In genomic region chr1:77964656-77965335, GRCm38 (mm10) we compare ENCODE assay signal across 14 mouse cellular contexts.
DNase-seq lines count a peak whose midpoint lies in the region; ATAC-seq and TF ChIP-seq lines count a peak whose summit lies in the region.
"Had no signal": no experiment of that assay in that cellular context is flagged by ENCODE, and none has a peak within 500 bp of the region (broad histone marks: within the 10 kb centered on the region; RNA-seq: fewer than 3 reads in every experiment).

No protein-coding gene starts in this region.

- no peak for TF ChIP-seq CTCF in liver, postnatal 0 days (IDR thresholded peaks at IDR 0.05; ENCODE audit: low read depth)

- 59% methylated on average over 3 of the region's 3 CpGs for WGBS in forebrain, embryonic 14.5 days
- 59% methylated on average over 3 of the region's 3 CpGs for WGBS in forebrain, embryonic 10.5 days
- WGBS in liver, postnatal 0 days (ENCODE audit: insufficient replicate concordance) = 33% methylated on average over 3 of the region's 3 CpGs
- 36% methylated on average over 3 of the region's 3 CpGs for WGBS in liver, embryonic 11.5 days
- WGBS in heart, embryonic 16.5 days = 24% methylated on average over 3 of the region's 3 CpGs
- 67% methylated on average over 3 of the region's 3 CpGs for WGBS in midbrain, embryonic 13.5 days

- no peak overlapping the region for H3K4me3 ChIP-seq in forebrain, embryonic 14.5 days (ENCODE audit: low read depth, low read length)
- H3K4me3 ChIP-seq in forebrain, embryonic 10.5 days = no peak overlapping the region
- H3K4me3 ChIP-seq in liver, postnatal 0 days (ENCODE audit: low read depth, low read length) = no peak overlapping the region
- no peak overlapping the region for H3K4me3 ChIP-seq in liver, embryonic 11.5 days (ENCODE audit: low read depth, low read length)
- no peak overlapping the region for H3K4me3 ChIP-seq in heart, embryonic 16.5 days (ENCODE audit: low read length)
- H3K4me3 ChIP-seq in midbrain, embryonic 13.5 days (replicated peaks) = no peak overlapping the region
- H3K4me3 ChIP-seq: erythroblast, embryonic 14.5 days; hindbrain, embryonic 13.5 days; neural tube, embryonic 13.5 days had no signal

- no peak for TF ChIP-seq EP300 in liver, postnatal 0 days (IDR thresholded peaks at IDR 0.05; ENCODE audit: low read depth)

- no peaks in the 10 kb centered on the region; the same call in 1 of the 2 replicates for H3K27me3 ChIP-seq in forebrain, embryonic 14.5 days (replicated peaks; ENCODE audit: control insufficient read depth, insufficient read depth, low read length)
- H3K27me3 ChIP-seq in forebrain, embryonic 10.5 days (ENCODE audit: poor library complexity, severe bottlenecking) = no peaks in the 10 kb centered on the region
- H3K27me3 ChIP-seq in liver, postnatal 0 days (ENCODE audit: insufficient read depth, low read length) = no peaks in the 10 kb centered on the region
- H3K27me3 ChIP-seq in liver, embryonic 11.5 days (replicated peaks; ENCODE audit: control insufficient read depth, insufficient read depth, low read length) = no peaks in the 10 kb centered on the region
- H3K27me3 ChIP-seq in heart, embryonic 16.5 days (ENCODE audit: control insufficient read depth, insufficient read depth, low read length) = no peaks in the 10 kb centered on the region
- H3K27me3 ChIP-seq in midbrain, embryonic 13.5 days = no peaks in the 10 kb centered on the region
- H3K27me3 ChIP-seq: hindbrain, embryonic 13.5 days; neural tube, embryonic 13.5 days had no signal

- H3K9ac ChIP-seq in forebrain, embryonic 14.5 days (ENCODE audit: low read length) = no peak overlapping the region
- no peak overlapping the region for H3K9ac ChIP-seq in liver, postnatal 0 days (replicated peaks)
- H3K9ac ChIP-seq in liver, embryonic 11.5 days (ENCODE audit: low read depth, low read length) = no peak overlapping the region
- H3K9ac ChIP-seq in heart, embryonic 16.5 days (ENCODE audit: low read length) = no peak overlapping the region
- no peak overlapping the region for H3K9ac ChIP-seq in midbrain, embryonic 13.5 days (replicated peaks)
- H3K9ac ChIP-seq: hindbrain, embryonic 13.5 days; neural tube, embryonic 13.5 days had no signal

- H3K9me3 ChIP-seq in forebrain, embryonic 14.5 days (replicated peaks; ENCODE audit: control insufficient read depth, low read length) = no peaks in the 10 kb centered on the region
- H3K9me3 ChIP-seq in forebrain, embryonic 10.5 days = no peaks in the 10 kb centered on the region
- no peaks in the 10 kb centered on the region for H3K9me3 ChIP-seq in liver, postnatal 0 days (ENCODE audit: low read length)
- no peaks in the 10 kb centered on the region for H3K9me3 ChIP-seq in liver, embryonic 11.5 days (ENCODE audit: control insufficient read depth, low read length)
- H3K9me3 ChIP-seq in heart, embryonic 16.5 days (replicated peaks; ENCODE audit: control insufficient read depth, low read length) = no peaks in the 10 kb centered on the region
- no peaks in the 10 kb centered on the region for H3K9me3 ChIP-seq in midbrain, embryonic 13.5 days
- H3K9me3 ChIP-seq: hindbrain, embryonic 13.5 days; neural tube, embryonic 13.5 days had no signal

- H3K4me2 ChIP-seq in forebrain, embryonic 14.5 days (ENCODE audit: low read length) = no peak overlapping the region
- no peak overlapping the region for H3K4me2 ChIP-seq in liver, postnatal 0 days (ENCODE audit: low read depth, low read length)
- no peak overlapping the region for H3K4me2 ChIP-seq in liver, embryonic 11.5 days
- H3K4me2 ChIP-seq in heart, embryonic 16.5 days (ENCODE audit: low read depth, low read length) = no peak overlapping the region
- no peak overlapping the region for H3K4me2 ChIP-seq in midbrain, embryonic 13.5 days (replicated peaks)
- H3K4me2 ChIP-seq: hindbrain, embryonic 13.5 days; neural tube, embryonic 13.5 days had no signal

- DNase-seq in forebrain, embryonic 14.5 days (ENCODE audit: low spot score) = peak; percentile 10
- DNase-seq in forebrain, embryonic 10.5 days (ENCODE audit: extremely low spot score, low spot score) = no peak
- DNase-seq in liver, postnatal 0 days = peak; percentile 47
- no peak for DNase-seq in liver, embryonic 11.5 days (ENCODE audit: low spot score)
- DNase-seq in kidney, postnatal 4 days = peak; percentile 52 to 59
- DNase-seq in embryo, embryonic 9.5 days (ENCODE audit: extremely low spot score) = no peak
- DNase-seq: lung, adult 18-20 months; thymus, postnatal 36 days had no signal

- no peaks in the 10 kb centered on the region for H3K36me3 ChIP-seq in forebrain, embryonic 14.5 days (ENCODE audit: control insufficient read depth, insufficient read depth, low read length)
- H3K36me3 ChIP-seq in forebrain, embryonic 10.5 days (replicated peaks) = no peaks in the 10 kb centered on the region
- no peaks in the 10 kb centered on the region for H3K36me3 ChIP-seq in liver, postnatal 0 days (replicated peaks; ENCODE audit: insufficient read depth, low read length)
- no peaks in the 10 kb centered on the region for H3K36me3 ChIP-seq in liver, embryonic 11.5 days (ENCODE audit: control insufficient read depth, insufficient read depth, low read length)
- H3K36me3 ChIP-seq in heart, embryonic 16.5 days (ENCODE audit: control insufficient read depth, insufficient read depth) = no peaks in the 10 kb centered on the region
- H3K36me3 ChIP-seq in midbrain, embryonic 13.5 days = no peaks in the 10 kb centered on the region
- H3K36me3 ChIP-seq: hindbrain, embryonic 13.5 days; neural tube, embryonic 13.5 days had no signal

- no peak for ATAC-seq in forebrain, embryonic 14.5 days
- ATAC-seq in liver, postnatal 0 days = no peak
- ATAC-seq in liver, embryonic 11.5 days (replicated peaks; ENCODE audit: low FRiP score) = no peak
- ATAC-seq in heart, embryonic 16.5 days (replicated peaks; ENCODE audit: extremely low read depth, insufficient read depth, low FRiP score) = peak; percentile 83
- no peak for ATAC-seq in midbrain, embryonic 13.5 days
- ATAC-seq: Patski had no signal

- no peak overlapping the region for H3K27ac ChIP-seq in forebrain, embryonic 14.5 days (ENCODE audit: low read depth, low read length)
- H3K27ac ChIP-seq in forebrain, embryonic 10.5 days = no peak overlapping the region
- no peak overlapping the region for H3K27ac ChIP-seq in liver, postnatal 0 days (ENCODE audit: low read depth)
- no peak overlapping the region for H3K27ac ChIP-seq in liver, embryonic 11.5 days (ENCODE audit: low read depth, low read length)
- peak overlapping the region; percentile 64 for H3K27ac ChIP-seq in heart, embryonic 16.5 days (ENCODE audit: low read length)
- no peak overlapping the region for H3K27ac ChIP-seq in midbrain, embryonic 13.5 days
- H3K27ac ChIP-seq: hindbrain, embryonic 13.5 days; neural tube, embryonic 13.5 days had no signal

- no peaks in the 10 kb centered on the region for H3K4me1 ChIP-seq in forebrain, embryonic 14.5 days (ENCODE audit: control insufficient read depth, insufficient read depth, low read length)
- H3K4me1 ChIP-seq in forebrain, embryonic 10.5 days = no peaks in the 10 kb centered on the region
- H3K4me1 ChIP-seq in liver, postnatal 0 days (ENCODE audit: insufficient read depth) = no peaks in the 10 kb centered on the region
- H3K4me1 ChIP-seq in liver, embryonic 11.5 days (replicated peaks; ENCODE audit: control insufficient read depth, insufficient read depth, low read length) = no peaks in the 10 kb centered on the region
- H3K4me1 ChIP-seq in heart, embryonic 16.5 days (ENCODE audit: control insufficient read depth, insufficient read depth, low read length) = peaks cover 9% of the 10 kb centered on the region
- no peaks in the 10 kb centered on the region for H3K4me1 ChIP-seq in midbrain, embryonic 13.5 days (replicated peaks)
- H3K4me1 ChIP-seq: hindbrain, embryonic 13.5 days had no signal

Comparison
In these comparisons a context has a peak if more than half of its experiments do, and no peak if none do; other contexts are left out.
1. DNase-seq: peak in forebrain, embryonic 14.5 days (single experiment), liver, postnatal 0 days (single experiment) and kidney, postnatal 4 days (2 of 2); none in forebrain, embryonic 10.5 days (single experiment), liver, embryonic 11.5 days (single experiment) and embryo, embryonic 9.5 days (single experiment).